Mouse (Mus musculus) heart, postnatal 25 days (tissue): ENCODE measurements around the gene Dhcr24. TPM values are rescaled to one million over a fixed set of nuclear protein-coding genes. Genes with fewer than 3 reads are reported as not detected.

Experiments used
- DNase-seq: peaks from one replicate; pipeline ENCODE4 v3.0.0; 2022; ENCODE audit warnings: low spot score
- intact Hi-C: fragments of 180-260 bp; cut with DNase I; formaldehyde crosslinking; loops from one replicate; pipeline ENCODE4 v1.15.1; 2025
- total RNA-seq, 2 experiments: library from RNA; stranded (reverse); gene quantifications; 2 replicates each; pipeline ENCODE4 v1.2.3; 2021

Gene Dhcr24
- total RNA-seq = 1 to 10 TPM; 2.4 TPM

DNA sequence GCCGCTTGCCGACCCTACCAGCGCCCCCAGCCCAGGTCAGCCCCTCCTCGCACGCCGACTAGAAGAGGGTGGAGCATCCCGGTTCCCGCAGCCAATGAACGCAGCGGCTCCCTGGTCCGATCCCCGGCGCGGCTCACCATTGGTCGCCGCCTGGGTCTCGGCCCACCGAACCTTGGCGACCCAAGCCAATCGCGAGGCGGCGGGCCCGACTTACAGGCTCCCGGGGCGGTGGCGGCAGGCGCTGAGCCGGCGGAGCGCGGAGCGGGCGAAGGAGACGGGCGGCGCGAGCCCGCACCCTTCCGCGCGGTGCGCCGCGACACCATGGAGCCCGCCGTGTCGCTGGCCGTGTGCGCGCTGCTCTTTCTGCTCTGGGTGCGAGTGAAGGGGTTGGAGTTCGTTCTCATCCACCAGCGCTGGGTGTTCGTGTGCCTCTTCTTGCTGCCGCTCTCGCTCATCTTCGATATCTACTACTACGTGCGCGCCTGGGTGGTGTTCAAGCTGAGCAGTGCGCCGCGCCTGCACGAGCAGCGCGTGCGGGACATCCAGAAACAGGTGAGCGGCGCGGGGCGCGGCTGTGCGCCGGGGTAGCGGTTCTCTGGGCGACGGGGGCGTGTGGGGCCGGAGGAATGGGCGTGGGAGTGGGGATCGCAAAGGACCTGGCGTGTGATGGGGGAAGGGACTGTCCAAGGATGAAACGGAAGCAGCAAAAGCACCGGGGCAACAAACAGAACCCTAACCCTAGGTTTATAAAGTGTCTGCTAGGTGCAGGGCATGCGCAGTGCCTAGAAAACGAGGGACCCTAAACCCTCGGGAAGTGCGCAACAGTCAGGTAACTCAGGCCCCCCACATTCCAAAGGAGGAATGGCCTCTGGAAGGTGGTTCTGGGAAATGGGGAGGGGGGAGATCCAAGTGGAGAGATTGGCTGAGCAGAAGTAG lies at the start of gene Dhcr24:
Gene Dhcr24 (plus strand): TSS at position 193 of the 936 bp plus-strand sequence.
- DNase-seq = peak; percentile 80
- intact Hi-C loops = no loop called here

DNA sequence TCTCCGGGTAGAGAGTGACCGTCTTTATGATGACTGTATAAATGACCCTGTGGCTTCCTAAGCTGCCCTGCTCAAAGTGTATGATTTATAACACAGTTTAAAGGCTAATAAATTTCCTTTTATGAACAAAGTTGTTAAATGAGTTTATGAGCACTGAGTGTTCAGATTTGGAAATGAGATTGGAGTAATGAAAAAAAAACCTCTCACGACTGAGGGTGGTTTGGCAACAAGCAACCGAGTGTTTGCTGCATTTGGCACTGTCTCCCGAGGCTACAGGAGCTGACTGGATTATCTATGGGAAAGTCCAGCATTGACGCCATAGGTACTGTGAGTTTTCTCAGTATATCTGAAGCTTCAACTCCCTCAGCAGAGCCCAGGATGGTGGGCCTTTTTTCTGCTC lies 46.2 kb upstream of the Dhcr24 start:
- no peak for DNase-seq
- intact Hi-C loops = no loop called here

DNA sequence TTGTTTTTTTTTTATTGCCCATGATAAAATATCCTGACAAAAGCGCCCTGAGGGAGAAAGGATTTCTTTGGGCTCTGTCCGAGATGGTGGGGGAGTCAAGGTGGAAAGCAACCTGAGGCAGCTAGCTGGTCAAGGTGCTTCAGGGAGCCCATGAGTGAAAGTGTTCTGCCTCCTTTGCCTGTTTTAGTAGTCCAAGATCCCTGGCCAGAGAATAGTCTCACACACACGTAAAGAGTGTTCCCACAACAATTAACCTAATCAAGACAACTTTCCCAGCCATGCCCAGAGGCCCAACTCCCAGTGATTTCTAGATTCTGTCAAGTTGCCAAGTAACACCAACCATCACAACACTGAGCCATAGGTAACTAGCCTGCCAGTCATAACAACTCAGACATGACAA lies 38.3 kb upstream of the Dhcr24 start:
- intact Hi-C loops = no loop called here
- DNase-seq = no peak

DNA sequence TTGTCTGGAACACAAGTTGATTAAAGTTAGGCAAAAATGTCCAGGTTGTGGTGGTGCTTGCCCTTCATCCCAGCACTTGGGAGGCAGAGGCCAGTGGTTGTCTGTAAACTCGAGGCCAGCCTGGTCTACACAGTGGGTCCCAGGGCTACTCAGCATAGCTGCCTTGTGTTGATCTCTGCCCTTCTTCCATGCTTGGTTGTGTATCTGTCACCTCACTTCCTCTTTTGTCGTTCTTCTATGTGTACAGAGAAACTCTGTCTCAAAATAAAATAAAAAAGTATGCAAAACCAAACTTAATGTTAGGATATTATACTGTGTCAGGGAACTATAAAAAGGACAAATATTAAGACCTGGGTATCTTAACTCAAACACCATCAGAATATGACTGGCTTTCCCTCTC lies 36.7 kb upstream of the Dhcr24 start:
- no peak for DNase-seq

DNA sequence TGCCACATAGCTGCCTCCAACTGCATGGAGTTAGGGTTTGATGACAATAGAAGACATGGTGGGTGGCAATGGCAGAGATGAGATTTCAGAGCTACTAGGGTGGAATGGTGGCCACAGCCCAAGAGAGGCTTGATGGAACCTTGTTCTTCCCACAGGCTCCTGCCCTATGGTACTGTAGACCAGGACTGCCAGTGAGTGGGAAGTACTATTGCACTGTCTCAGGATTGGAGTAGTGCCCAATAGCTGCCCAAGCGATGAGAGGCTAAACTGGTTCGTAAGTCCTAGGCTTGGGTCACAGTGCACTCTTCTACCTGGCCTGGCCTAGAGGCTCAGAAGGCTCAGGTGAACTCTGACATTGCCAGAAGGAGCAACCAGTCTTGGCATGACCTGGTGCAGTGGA lies 35.8 kb upstream of the Dhcr24 start:
- no peak for DNase-seq
- intact Hi-C loops = no loop called here

More for the DNA sequence above, 36.7 kb upstream of the Dhcr24 start:
- intact Hi-C loops = no loop called here

DNA sequence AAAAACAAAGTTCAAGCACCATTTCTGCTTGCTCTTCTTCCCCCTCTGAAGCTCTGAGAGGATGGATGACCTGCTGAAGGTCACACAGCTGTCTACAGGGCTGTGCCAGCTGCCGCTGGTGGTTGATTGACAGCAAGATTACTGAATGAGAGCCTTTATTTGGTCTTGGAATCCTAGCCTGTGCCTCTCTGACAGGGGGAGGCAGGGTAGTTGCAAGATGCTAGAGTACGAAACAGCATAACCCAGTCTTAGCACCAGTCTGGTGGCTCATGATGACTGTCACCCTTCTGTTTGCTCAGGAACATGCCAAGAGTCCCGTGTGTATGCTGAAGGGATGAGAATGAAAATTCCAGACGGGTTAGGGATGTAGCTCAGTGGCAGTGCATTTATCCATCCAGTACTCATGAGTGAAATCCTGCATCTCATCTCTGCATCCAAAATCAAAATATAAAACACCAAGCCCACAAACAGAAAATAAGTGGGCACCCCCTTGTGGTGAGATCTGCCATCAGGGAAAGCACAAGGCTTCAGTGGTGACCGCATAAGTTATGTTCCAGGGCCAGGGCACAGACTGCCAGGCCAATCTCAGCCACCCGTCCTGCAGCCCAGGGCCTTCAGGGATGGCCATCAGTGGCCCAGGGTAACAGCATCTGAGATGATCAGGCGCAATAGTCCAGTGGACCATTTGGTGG lies 32.8 kb upstream of the Dhcr24 start:
- DNase-seq = no peak
- intact Hi-C loops = no loop called here

DNA sequence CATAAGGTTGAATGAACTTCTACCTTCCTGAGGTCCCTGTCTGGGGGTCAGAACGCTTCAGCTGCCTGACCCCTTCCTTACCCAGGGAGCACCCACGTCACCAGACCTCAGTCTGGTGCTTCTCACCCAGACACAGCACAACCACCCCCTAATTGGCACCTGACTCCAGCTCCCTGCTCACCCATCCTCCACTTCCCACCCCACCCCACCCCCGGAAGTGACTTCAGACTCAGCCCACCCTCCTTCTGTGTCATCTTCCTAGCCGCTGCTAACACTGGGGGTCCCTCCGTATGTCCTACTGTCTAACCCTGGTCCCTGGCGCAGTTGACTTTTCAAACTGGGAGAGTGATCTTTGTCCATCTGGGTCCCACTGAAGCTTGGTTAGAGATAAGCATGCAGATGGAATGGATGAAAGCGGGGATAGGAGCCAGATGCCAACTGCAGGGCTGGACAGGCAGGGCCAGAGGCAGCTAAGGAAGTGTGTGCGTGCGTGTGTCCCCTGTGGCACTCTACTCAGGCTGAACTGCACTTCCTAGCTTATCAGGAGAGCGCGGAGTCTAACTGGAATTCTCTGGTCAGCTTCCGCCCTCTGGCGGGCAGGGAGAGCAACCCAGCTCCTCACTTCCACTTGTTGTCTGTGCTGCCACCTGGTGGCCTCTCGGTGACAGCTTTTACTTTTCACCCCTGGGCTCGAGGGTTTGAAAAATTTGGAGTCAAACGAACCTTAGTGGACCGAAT lies 31.3 kb upstream of the Dhcr24 start:
- DNase-seq = peak; percentile 72
- intact Hi-C loops = loop anchor here (1.0 kb wide), 1 partner anchor 55 kb away; no protein-coding TSS in a partner anchor

DNA sequence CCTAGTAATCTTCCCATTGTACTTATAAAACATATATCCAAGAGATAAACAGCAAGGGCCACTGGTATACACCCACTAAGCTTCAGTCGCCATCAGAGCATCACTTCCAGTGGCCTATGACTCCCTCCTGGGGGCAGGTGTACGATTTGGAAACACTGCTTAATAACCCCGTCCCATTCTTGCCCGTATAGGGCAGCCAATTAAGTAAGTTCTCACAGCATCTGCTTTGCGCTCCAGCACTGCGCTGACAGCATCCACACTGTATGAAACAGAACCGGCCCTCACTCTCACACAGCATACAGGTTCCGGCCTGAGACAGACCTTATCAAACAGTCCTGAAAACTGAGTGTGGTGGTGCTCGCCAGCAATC lies 30.7 kb upstream of the Dhcr24 start:
- no peak for DNase-seq
- intact Hi-C loops = no loop called here

DNA sequence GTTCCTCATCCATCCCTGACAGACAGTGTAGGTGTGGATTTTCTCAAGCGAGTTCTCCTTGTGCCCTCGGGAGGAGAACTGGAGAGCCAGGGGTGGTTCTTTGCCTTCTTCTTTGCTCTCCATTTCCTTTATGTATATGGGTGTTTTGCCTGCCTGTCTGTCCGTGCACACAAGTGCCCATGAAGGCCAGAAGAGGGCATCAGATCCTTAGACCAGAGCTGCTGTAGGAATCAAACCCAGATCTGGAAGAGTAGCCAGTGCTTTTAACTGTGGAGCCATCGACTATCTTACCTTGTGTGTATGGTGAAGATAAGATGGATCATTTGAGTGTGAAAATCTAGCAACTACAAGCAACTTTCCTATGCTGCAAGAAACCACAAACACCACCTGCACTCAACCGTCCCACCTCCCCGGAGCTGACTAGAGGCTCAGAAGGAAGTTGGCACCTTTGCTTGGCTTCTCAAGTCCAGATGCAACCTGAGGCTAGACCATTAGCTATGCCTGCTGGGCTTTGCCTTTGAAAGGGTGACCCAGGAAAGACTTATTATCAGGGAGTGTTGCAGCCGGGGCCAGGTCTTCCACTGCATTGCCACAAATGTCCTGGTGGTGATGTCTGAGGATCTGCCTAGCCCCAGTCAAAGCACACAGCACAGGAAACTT lies 27.3 kb upstream of the Dhcr24 start:
- intact Hi-C loops = no loop called here
- no peak for DNase-seq

DNA sequence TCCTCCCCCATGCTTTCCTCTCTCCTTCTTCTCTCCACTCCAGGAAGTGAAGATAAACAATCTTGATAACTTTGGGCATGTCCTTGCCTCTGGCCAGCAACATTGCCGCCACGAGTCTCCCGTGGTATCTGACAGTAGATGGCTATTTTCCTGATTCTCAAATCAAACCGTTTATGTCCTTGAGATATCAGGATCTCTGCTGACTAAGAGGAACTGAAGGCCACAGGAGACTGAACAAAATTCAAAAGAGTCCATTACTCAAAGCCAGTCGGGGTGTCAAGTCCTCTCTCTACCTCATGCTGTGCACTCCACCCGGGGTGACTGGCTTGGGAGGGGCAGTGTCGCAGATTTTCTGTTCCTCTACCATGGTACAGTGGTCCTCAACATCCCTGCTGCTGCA lies 26.6 kb upstream of the Dhcr24 start:
- DNase-seq = no peak

DNA sequence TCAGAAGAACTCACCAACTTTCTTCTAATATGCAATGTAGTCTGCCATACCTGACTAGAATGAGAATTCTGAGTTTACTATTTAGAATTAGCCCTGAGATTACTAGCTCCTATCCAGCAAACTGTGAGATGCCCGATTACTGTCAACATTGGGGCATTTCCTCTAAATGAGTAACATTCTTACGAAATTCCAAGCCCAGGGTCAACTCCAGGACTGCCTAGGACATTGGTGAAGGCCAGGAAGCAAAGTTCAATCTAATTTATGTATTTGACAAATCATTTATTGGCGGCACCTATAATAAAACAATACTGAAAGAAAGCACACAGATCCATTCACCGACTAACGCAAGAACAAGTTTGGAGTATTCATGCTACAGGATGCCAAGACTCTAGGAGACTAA lies 21.1 kb upstream of the Dhcr24 start:
- intact Hi-C loops = no loop called here
- no peak for DNase-seq

More for the DNA sequence above, 26.6 kb upstream of the Dhcr24 start:
- intact Hi-C loops = no loop called here

DNA sequence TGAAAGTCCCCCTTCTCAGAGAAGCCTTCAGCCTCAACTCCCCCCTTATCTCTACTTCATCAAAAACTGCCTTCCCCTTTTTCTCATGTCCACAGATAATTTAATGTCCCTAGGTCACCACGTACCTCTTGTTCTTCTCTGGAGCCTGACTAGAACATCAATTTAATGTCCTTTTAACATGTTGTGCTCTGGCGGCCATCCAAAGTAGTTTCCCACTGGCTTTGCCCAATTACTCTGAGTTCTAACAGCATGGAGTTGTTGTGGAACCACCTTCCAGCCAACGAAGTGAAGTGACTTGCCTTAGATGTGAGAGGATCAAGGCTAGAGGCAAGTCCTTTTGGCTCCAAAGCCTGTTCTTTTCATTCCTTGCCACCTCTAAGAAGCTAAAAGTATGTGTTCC lies 19.3 kb upstream of the Dhcr24 start:
- DNase-seq = no peak
- intact Hi-C loops = no loop called here

DNA sequence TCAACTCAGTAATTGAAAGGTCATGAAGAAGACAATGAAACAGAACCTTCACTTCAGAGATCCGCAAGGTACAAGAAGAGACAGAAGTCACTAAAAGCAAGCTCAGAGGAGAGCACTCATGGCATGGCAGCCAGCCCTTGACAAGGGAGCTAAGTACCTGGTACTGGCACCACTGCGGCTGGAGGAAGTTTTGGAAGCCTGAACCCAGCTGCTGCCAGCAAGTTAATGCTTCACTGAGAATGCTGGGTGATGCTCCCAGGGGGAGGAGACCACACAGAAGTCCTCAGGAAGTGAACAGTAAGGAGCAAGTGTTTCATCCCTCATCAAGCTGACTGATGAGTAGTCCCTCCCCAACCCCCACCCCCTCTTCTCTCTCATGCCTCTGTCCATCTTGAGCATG lies 18.6 kb upstream of the Dhcr24 start:
- intact Hi-C loops = no loop called here
- DNase-seq = no peak

DNA sequence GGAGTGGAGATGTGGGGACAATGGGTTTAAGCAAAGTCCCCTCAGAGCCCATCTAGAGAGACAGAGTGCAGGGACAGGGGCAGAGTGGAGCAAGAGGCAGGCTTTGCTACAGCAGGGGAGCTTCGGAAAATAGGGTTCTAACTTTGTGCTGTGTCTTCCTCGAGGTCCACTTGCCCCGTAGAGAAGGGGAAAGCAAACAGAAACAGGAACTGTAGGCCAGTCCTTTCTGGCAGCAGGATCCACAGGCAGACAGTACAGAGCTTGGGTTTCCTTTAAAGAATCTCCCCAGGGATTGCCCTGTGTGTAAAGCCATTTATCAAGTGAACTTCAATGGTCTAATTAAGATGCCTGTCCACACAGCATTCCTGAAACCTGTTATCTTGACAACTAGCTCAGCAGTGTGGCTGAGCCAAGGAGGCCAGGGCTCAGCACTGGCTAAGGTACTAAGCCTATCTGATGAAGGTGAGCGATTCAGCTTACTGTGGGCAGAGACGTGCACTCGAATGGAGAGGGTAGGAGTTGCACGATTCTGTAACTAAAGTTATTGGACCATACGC lies 14.9 kb upstream of the Dhcr24 start:
- no peak for DNase-seq
- intact Hi-C loops = no loop called here

DNA sequence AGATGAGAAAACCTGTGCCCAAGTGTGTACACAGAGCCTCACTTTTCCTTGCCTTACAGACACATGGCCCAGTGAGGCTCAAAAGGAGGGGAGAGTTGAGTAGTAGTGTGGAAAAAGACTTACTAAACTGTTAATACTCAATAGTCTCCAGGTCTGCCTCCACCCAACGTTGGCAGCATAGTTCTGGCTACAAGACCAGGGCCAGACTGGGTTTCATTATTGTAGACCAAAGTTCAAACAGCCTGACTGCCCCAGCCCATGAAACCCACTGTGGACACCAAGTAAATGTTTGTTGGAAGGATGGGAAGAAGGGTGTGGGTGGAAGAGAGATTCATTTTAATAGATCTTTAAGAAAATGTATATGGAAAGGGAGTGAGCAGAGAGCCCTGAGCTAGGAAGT lies 13.9 kb upstream of the Dhcr24 start:
- intact Hi-C loops = no loop called here

DNA sequence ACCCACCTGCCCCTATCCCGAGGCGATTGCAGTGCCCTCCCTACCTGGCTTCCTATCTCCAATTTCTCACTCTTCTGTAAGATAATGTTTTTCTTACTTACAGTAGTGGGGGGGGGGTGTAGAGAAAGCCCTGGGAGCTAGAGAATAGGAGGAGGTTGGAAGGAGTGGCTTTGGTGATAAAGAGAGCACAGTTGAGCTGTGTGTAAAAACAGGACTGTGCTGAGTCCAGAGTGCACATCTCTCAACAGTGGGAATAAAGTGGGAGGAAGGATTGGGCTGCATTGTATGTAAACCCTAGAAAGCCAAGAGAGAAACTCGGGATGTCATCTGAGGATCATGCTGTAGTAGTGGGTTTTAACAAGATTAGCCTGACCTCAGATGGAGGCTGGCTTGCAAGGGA lies 12.7 kb upstream of the Dhcr24 start:
- no peak for DNase-seq
- intact Hi-C loops = no loop called here

More for the DNA sequence above, 13.9 kb upstream of the Dhcr24 start:
- no peak for DNase-seq

DNA sequence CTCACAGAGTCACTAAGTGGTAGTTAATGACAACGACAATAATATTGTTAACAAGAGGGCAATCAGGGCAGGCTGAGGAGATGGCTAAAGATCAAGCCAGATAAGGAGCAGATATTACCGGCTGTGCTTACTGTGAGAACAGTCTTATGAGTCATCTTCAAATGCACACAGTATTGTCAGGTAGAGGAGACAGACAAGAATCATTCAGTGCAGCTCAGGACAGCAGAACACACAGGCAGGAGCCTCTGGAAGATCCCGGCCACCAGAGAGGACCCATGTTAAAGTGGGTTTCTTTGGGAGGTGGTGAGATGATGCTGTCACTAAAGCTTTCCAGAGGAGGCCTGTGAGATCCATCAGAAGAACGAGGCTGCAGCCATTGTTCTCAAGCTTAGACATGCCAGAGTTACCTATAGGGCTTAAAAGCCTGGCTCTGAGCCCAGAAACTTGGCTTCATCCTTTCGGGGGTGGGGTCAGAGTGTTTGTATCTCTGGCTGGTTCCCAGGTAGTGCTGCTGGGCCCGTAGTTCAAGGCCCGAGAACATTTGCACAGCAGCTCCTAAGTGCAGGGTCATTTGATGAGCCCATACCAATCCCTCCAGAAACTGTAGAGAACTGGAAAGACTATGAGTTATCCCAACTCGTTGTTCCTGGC lies 10.2 kb upstream of the Dhcr24 start:
- DNase-seq = no peak
- intact Hi-C loops = no loop called here

DNA sequence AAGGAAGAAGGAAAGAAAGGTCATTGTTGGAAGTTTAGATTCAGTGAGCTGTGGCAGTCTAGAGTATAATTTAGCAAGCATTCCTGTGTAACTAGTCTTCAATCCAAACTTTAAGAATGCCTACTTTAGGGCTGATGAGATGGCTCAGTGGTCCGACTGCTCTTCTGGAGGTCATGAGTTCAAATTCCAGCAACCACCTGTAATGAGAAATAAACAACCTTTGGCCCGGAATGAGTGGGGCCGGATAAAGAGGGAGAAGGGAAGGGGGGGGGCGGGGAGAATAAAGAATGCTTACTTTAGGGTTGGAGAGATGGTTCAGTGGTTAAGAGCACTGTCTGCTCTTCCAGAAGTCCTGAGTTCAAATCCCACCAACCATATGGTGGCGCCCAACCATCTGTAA lies 3.6 kb upstream of the Dhcr24 start:
- intact Hi-C loops = no loop called here
- DNase-seq = no peak

DNA sequence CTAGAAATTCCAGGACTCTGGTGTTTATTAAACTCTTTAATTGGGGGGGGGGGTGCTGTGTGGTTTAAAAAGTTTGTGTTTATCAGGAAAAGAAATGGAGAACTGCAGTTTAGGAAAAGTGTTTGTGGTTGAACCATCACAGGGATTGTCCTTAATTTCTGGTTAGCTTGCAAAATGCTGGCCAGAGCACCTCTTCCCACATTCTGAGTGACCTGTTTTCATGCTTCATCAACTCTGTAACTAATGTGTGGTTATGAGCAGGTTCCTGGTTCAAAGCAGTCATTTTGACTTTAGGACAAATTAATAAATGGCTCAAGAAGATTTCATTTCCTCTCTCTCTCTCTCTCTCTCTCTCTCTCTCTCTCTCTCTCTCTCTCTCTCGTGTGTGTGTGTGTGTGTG lies 2.9 kb upstream of the Dhcr24 start:
- intact Hi-C loops = no loop called here
- no peak for DNase-seq
